Mouse (Mus musculus): Measurements from ENCODE around the gene Tmem163.

Gene Tmem163

GRCm38 (mm10) chr1:127555822-127556485, 123.4 kb downstream of the Tmem163 start:
- no peak for DNase-seq

GRCm38 (mm10) chr1:127548078-127548477, 131.3 kb downstream of the Tmem163 start:
- DNase-seq: no peak

- DNase-seq: no peak
These were observed 136.6 kb downstream of the Tmem163 start for GRCm38 (mm10) chr1:127542756-127543155.

GRCm38 (mm10) chr1:127541931-127542330, 137.4 kb downstream of the Tmem163 start:
- no peak for DNase-seq

GRCm38 (mm10) chr1:127541522-127541921, 137.8 kb downstream of the Tmem163 start:
- no peak for DNase-seq

- no peak for DNase-seq
These were observed 141.9 kb downstream of the Tmem163 start for GRCm38 (mm10) chr1:127537204-127538038.

DNA sequence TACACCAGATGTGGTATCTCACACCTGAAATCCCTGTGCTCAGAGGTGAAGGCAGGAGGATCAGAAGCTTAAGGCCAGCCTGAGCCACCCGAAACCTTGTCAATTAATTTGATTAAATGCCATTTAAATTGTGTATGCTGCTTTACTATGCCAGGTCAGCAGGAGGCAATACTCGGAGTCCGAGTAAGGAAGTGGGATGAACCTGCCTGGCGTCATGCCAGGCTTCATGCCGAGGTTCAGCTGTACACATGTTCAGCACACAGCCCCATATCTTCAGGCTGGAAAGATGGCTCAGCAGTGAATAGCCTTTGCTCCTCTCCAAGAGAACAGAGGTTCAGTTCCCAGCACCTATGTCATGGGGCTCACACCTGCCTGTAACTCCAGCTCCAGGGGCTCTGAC, 142.9 kb downstream of the Tmem163 start:
- no peak for DNase-seq

GRCm38 (mm10) chr1:127531723-127532122, 147.6 kb downstream of the Tmem163 start:
- no peak for DNase-seq

GRCm38 (mm10) chr1:127530849-127531580, 148.3 kb downstream of the Tmem163 start:
- DNase-seq: no peak

DNA sequence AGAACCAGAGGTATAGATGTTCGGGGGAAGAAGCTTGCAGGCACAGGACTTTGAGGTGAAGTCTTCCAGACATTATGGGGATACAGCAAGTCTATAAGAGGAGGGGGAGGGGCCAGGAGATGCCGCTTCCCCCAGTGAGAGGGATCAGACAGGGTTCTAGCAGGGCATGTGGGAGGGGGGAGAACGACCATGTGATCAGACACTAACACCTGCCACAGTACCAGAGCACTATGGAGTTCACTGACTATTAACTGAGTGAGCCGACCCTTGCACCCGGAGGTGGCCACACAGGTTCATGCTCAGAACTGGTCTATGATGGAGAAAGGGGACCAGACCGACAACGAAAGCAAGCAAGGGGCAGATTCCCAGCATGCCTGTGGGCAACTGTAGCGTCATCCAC, 156.0 kb downstream of the Tmem163 start:
- no peak for DNase-seq

DNA sequence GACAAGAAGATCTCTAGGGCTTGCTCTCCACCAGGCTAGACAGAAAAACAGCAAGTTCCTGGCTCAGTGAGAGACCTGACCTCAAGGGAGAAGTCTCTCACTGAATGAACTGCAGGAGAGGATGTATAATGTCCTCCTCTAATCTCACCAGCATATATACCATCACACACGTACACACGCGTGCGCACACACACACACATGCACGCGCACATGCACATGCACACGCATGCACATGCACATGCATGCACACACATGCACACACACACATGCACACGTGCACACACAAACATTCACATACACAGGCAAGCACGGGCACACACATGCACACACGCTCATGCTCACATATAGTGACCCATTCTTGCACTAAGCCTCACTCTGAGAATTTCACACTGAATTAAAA, 164.5 kb downstream of the Tmem163 start:
- DNase-seq: no peak

DNA sequence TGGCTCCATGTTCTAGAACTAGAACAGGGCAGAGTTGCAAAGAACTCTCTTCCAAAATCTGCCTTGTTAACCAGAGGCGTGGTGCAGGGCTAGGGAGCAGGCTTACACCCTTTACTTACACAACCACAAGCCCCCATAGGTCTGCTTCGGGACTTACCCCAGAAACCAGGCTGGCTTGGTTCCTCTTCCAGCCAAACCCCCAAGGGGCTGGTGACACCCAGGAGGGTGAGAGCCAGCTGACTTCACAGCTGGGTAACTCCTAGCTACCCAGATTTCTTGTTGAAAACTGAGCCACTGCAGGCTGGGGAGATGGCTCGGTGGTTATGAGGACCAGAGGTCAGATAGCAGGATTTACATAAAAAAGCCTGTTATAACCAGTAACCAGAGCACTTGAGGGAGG, 164.9 kb downstream of the Tmem163 start:
- peak in 1 of 2 experiments; percentile 41 for DNase-seq

- no peak for DNase-seq
These were observed 165.7 kb downstream of the Tmem163 start for GRCm38 (mm10) chr1:127513664-127514063.

- DNase-seq: no peak
These were observed 166.2 kb downstream of the Tmem163 start for GRCm38 (mm10) chr1:127513140-127513539.

- no peak for DNase-seq
These were observed 166.6 kb downstream of the Tmem163 start for GRCm38 (mm10) chr1:127512709-127513108.

- no peak for DNase-seq
These were observed 168.0 kb downstream of the Tmem163 start for GRCm38 (mm10) chr1:127511362-127511761.

GRCm38 (mm10) chr1:127508921-127509320, 170.4 kb downstream of the Tmem163 start:
- DNase-seq: no peak

- no peak for DNase-seq
These were observed 171.1 kb downstream of the Tmem163 start for GRCm38 (mm10) chr1:127508067-127508739.

GRCm38 (mm10) chr1:127507042-127507650, 172.2 kb downstream of the Tmem163 start:
- no peak for DNase-seq

- DNase-seq: no peak
These were observed 178.6 kb downstream of the Tmem163 start for GRCm38 (mm10) chr1:127500701-127501100.

GRCm38 (mm10) chr1:127500219-127500618, 179.1 kb downstream of the Tmem163 start:
- DNase-seq: peak; percentile 75 to 83

DNA sequence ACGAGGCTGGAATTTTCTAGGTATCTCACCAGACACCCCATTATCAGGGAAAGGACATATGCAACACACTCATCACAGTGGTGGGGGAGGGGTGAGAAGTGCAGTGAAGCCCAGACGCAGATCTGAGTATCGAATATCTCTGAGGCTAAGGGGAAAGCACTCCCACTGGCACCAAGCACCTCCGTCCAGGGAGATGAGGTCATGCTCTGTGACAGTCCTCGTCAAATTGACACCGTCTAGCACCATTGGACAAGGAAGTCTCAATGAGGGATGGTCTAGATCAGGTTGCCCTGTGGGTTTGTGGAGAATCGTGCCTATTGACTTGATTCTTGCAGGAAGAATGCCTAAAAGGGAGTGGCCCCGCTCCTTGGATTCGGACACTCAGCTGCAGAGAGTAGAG, 180.6 kb downstream of the Tmem163 start:
- no peak for DNase-seq
